Mouse (Mus musculus) forelimb bud, embryonic 11.5 days (tissue): ENCODE results near the gene Ephx3.
"Not testable (repeated sequence)": the region's sequence is repeated elsewhere in the genome, so short reads cannot be mapped to it uniquely, and the experiment has no call there.

Experiments used
- DNase-seq: peaks from one replicate; pipeline ENCODE4 v3.0.0-alpha.2; 2012; ENCODE audit warnings: low read depth, low spot score

The Ephx3 gene

DNA sequence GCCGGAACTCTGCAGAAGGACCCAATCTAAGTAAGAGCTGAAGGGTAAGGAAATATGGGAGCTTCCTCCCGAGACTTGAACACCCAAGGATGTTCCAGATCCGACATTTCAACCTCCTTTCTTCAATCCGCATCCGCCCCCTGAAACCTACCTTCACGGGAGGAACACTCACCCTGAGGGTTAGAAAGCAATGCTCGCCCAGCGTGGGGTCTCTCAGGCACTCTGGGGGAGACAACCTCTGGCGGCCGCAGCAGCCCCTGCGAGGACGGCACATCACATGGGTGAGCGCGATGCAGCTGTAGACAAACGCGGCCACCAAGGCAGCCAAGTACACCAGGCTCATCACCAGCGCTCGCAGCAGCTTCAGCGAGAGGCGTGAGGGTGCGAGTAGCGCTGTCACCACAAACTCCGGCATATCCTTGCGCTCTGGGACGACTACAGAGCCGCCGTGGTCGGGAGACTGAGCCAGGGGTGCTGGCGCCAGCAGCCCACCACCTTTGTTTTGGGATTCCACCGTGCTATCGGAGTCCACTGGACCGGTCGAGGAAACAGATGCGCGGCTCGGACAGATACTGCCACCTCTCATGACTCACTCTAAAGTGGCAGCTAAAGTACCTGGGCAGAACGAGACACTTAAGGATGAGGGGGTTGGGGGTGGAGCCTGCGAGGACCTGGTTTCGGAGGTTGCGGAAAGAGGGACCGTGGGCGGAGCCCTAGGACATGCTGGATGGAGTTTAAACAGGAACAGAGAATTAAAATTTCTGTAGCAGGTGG is at the start of gene Ephx3:
Gene Ephx3, minus strand, starts transcription at position 687 of the 774 bp plus-strand sequence.
- DNase-seq: no peak

DNA sequence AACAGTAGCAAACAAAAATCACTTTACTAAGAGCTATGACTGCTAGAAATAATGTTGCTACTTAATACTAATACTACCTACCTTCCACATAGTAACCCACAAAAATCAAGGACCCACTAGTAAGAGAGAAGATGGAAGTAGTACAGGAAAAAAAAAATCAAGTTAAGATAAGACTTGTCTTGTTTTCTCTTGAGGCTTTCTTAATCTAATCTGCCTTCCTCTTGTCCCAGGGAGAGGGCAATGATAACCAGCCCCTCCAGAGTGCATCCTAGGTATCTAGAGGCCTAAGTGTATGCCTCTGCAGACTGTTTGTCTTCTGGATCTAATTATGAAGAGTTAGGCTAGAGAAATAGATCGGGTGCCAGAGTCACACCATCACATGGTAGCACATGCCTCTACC is 49.2 kb upstream of the Ephx3 start:
- no peak for DNase-seq

DNA sequence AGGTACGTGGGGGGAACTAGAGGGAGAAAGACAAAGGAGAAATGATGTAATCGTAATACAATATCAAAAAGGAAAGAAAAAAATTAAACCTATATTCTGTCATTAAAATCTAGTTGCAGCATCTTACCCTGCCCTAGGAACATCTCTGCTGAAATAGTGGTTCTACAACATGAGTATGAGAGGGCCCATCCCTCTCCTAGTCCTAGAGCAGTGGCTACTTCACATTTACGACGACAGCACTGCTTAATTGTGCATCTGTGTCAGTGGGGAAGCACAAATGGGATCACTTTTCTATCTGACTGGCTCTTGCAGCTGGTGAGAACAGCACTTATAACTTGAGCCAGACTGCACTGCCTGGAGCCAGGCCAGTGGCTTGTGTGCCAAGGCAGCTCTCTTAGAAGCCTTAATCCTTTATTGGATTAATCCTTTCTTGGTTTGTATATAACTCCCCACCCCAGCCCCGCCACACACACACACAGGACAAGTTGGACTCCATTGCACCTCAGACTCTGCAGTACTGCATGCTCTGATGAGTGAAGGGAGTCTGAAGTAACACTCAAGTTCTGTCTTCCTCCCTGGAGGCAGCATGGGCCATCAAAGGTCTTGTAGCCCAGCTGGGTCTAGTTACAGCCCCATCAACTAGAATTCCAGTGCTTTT is 46.3 kb upstream of the Ephx3 start:
- peak; percentile 20 for DNase-seq

DNA sequence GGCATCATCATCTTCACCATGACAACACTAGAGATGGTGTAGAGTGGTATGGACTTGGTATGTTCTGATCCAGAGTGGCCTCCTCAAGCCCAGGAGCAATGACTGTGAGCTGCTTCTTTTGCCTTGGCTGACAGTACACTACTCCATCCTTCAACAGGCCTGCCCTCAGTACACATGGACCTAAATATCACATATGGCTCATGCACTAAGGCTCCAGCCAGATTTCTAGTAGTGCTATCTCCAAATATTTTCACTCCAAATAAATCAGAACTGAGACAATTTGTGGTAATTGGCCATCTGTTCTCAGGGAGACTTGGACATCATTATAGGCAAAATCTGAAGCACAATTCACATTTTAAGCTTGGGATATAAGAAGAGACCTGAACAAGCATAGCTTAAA is 43.8 kb upstream of the Ephx3 start:
- no peak for DNase-seq

DNA sequence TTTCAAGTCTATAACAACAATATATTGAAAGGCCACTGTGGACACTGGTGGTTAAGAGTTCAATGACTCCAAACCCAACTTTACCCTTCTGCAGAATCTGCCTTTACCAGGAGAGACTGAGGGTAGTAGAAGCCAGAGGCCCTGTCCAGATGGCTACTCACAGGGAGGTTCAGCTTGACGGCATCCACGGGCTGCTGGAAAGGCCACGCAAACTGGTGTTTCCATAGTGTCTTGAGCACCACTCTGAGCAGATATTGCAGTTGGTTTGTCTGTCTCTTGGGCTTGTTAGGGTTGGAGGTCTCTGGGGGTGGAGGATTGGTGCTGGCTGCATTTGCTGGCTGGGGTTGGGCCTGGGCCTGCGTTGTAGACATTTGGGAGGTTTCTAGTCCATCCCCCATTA is 39.9 kb upstream of the Ephx3 start:
- no peak for DNase-seq

DNA sequence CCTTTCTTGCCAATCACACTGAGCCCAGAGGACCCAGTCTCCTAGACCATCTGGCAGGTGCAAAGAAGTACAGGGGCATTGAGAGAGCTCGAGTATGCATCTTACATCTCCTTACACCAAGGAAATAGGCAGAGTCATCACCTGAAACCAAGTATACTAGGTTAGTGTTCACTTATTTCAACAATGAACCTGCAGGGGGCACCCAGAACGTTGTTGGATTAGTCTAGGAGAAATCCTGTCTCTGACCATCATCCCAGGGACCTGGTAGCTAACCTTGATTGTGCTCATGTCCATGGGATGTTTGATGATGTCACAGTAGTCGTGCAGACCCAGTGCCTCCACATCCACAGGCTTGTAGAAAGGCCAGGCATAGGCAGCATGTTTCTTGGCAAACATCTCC is 31.5 kb upstream of the Ephx3 start:
- no peak for DNase-seq

DNA sequence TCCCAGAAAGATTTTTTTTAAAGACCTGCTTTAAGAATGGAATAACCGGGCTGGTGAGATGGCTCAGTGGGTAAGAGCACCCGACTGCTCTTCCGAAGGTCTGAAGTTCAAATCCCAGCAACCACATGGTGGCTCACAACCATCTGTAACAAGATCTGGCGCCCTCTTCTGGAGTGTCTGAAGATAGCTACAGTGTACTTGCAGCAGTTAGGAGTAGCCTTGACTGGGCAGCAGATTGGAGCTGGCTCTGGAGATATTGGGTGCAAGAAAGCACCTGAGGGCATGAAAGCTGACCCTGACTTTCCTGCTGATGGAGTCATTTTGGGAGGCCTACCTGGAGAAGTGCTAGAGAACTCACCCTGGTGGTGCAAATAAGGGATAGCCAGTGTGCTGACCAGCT is 26.2 kb upstream of the Ephx3 start:
- not testable (repeated sequence) for DNase-seq

DNA sequence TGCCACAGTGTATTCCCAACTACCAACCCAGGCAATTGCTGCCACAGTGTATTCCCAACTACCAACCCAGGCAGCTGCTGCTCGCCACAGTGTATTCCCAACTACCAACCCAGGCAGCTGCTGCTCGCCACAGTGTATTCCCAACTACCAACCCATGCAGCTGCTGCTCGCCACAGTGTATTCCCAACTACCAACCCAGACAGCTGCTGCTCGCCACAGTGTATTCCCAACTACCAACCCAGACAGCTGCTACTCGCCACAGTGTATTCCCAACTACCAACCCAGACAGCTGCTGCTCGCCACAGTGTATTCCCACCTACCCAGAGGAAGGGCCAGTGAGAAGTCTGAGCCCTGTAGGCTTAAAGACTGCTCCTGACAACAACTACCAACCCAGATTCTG is 22.2 kb upstream of the Ephx3 start:
- not testable (repeated sequence) for DNase-seq

DNA sequence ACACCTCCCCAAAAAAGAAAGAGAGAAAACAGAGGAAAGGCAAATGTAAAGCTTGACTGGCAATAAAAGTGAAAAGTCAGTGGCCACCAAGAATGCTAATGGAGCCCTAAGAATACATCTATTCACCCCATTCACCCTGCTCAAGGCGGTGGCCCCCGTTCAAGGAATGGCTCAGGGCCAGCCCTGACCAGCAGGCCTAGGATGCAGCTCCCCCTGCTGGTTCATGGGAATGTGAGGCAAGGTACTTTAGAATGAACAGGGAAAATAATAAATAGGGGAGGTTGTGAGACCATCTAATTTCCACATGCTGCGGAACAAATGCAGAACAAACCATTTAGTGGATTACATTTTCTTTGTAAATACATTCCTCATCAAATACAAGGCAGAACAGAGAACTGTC is 20.4 kb upstream of the Ephx3 start:
- DNase-seq: peak; percentile 45

DNA sequence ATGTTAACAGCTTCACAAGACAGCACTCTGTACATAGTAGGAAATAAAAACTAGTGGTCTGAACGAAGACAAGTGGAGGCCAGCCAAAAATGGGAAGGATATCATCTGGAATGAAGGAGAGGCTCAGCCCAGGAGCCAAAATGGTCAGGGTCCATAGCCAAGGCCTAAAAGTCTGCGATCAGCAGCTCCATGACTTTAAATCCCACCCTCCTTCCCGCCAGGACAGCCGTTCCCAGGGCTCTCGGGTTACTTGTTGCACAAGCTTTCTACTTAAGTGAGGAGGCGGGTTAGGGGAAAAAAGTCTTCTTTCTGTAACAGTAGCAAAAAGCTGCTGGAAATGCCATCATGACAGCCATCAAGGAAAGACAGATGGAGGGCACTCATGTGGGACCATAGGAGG is 19.8 kb upstream of the Ephx3 start:
- DNase-seq: no peak

DNA sequence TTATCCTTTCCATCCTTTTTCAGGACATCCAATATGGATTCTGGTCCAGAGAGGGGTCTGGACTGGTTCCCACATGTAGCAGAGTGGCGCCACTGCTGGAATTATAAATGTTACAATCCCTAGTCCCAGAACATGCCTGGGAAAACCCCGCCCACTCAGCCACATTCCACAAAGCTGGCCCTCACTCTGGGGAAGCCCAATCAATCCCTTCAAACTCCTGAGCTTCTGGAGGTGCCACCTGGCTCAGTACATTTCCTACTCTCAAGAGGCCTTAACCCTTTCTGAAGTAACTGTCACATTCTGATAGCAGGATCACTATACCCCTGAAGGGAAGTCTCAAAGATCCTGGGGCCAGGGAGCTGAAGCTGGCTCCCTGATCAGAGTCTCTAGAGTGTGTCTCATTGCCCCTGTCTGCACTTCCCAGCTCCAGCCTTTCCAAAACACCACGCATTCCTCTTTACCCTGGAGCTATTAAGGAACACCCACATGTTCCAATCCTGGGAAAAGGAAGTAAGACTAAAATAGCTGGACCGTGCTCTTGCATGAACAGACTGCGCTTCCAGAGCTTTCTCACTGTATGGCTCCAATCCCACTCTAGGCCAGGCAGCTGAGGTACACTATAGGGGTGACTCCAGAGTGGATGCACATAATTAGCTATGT is 18.4 kb upstream of the Ephx3 start:
- DNase-seq: no peak

DNA sequence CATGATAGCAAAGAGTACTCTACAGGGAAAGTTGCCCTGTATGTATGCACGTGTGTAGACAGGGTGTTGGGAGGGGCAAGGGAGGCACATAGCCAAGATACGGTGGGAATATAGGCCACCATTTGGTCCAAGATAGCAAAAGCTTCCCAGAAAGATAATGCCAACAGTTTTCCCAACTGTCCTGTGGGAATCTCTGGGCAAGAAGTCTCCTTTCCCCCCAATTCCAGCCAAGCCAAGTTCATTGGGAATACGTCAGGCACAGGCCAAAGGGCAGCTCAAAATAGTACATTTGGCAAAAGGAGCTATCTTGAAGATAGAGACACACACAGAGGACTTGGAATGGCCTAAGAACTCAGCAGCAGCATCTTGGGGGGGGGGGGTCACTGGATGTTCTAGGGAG is 16.0 kb upstream of the Ephx3 start:
- DNase-seq: no peak

DNA sequence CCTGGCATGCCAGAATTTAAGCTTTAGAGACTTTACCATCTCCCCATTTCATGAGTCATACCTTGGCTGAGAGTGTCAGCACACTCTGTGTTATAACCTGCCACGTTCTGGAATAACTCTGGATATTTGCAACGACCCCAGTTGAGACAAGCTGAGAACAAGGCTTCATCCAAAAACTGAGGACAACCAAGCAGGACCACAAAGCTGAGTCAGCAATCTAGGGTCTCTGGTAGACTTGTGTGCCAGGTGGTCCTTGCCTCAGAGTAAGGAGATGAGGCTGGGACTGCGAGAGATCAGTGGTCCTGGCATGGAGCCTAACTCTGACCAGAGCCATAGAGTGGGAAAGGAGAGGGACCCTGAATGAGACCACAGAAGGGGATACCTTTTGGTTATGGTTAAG is 13.6 kb upstream of the Ephx3 start:
- DNase-seq: no peak

DNA sequence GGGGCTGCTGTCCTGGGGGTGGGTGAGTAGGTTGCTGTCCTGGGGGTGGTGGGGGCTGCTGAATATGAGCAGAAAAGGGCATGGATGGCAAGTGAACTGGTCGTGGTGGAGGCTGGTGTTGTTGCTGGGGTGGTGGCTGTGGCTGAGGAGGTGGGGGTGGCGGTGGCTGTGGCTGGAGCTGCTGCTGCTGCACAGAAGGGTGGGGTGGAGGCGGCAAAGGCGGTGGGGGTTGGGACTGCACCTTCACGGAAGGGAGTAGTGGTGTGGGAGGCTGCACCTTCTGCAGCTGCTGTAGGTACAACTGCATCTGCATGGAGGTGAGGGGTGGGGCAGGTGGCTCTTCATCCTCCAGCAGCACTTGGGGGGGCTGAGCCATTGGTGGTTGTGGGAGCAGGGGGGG is 11.7 kb upstream of the Ephx3 start:
- DNase-seq: no peak

DNA sequence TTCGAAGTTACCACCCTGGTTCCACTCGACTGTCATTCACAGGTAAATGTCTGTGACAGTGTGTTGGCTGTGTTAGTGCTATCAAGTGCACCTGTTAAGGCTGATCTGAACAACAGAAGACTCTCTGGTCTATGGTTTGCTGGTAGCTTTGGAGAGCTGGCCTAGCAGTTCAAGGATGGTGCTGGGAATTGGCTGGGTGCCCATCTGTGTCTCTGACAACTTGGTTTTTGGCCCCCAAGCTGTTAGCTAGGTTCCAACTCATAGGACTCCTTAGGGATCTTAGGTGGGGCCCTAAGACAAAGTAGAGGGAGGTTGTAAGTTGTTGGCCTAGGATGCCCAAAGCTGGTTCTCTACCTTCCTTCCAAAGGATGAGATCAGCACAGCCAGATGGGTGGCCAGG is 10.4 kb upstream of the Ephx3 start:
- DNase-seq: no peak

DNA sequence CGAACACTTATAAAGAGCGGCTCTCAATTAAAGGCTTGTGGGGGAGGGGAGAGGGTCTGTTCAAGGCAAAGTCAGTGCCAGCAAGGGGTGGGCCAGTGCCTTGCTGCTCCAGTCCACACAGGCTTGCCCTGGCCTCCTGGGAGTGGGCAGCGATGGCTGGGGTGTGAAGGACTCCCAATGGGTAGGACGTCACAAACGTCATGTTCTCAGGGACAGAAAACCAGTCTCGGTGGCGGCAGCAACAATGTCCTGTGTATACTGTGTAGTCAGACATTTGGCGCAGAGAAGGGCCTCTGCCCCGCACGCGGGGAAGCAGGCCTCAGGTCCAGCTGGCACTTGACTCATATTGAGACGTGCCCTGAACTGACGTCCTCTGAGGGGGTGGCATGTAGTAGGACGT is 7.8 kb upstream of the Ephx3 start:
- DNase-seq: no peak

DNA sequence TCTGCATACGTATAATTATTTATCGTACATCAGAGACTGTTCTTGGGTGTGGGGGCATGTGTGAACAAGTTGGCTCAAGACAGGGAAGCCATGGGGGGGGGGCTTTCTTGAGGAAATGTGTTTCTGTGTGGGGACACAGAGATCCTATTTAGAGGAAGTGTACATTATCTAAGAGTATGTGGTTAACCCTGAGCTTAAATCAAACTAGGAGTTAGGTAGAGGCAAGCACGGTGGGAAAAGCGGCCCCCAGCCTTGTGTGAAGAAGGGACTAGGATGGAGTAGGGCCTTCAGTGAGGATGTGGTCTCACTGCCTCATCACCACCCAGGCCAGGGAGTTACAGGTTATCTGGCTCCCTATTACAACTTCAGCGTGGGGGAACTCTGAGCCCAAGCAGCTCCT is 6.4 kb upstream of the Ephx3 start:
- no peak for DNase-seq

DNA sequence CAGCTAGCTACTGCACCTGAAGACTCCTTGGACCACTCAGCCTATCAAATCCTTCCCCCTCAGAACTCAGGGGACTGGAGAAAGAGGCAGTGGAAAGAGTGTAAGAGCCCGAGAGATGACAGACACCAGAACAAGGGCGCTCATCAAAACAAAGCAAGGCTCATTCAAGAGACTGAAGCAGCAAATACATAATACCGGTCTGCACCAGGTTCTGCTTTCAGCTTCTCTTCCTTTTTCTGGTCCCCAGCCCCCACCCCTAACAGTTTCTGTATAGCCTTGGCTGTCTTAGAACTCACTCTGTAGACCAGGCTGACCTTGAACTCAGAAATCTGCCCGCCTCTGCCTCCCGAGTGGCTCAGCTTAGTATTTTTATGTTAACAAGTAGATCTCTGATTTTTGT is 3.7 kb upstream of the Ephx3 start:
- DNase-seq: no peak

DNA sequence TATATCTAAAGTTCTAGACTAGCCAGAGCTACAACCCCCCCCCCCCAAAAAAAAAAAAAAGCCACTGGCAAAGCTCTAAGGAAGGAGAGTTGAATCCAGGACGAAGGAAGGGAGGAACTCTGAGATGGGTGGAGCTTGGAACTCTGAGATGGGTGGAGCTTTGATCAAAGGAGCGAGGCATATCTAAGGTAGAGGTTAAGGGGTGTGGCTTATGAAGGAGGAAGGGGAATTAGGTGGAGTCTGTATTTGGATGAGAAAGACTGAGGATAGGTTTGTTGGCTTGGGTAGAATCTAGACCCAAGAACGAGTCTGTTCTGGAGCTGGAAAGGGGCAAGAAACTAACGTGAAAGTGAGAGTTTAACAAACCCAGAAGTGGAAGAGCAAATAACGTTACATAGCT is 501 bp upstream of the Ephx3 start:
- no peak for DNase-seq

DNA sequence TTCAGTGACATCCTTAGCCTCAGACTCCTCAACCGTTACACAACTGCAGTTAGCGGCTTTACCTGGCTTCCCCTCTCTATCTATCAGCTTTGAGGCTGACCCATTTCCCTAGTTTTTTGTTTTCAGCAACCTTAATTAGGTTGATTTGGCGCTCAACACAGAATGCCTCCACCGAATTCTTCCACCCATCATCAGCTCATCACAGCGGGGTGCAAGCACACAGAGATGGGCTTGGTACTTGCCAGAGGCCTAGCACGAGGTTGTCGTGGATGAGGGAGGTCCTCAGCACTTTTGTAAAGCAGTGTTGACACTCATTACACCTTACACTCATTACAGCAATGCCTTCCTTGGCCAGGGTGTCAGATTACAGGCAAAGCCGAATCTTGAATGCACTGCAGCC is 6.3 kb downstream of the Ephx3 start:
- no peak for DNase-seq

DNA sequence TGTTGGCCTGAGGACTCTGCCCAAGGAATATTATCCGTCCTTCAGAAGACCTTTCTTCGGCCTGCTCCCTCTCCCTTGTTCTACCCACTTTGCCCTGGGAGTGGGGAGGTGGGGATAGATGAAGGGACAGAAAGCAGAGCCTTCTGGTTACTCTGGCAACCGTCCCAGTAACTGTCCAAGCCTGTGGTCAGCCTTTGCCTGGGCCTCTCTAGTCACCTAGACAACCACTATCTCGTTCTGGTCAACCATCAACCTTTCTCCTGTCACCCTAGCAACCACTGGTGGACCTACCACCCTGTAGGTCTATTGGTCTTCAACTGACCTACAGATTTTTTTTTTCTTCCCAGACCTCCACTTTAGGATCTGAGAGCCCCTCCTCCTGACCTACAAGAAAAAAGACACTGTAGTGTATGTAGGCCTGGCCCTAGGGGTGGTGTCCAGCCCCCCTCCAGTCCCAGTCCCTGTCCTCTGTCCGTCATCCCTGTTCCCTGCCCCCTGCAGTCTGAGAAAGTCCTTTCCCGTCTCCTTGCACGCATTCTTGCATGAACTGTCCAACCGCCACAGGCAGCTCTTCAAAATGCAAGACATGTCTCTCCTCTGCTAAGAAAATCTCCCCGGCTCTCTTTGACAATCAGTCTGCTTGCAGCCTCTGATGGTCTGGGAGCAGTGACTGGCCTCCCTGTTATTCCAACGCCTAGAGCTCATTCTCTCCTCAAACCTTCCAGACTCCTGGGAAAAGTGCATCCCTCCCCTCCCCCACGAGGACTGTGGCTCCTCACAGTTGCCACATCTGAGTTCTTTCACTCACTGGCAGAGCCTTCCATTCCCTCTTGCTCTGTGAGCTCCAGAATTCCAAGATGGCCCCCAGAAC is 9.5 kb downstream of the Ephx3 start:
- no peak for DNase-seq

DNA sequence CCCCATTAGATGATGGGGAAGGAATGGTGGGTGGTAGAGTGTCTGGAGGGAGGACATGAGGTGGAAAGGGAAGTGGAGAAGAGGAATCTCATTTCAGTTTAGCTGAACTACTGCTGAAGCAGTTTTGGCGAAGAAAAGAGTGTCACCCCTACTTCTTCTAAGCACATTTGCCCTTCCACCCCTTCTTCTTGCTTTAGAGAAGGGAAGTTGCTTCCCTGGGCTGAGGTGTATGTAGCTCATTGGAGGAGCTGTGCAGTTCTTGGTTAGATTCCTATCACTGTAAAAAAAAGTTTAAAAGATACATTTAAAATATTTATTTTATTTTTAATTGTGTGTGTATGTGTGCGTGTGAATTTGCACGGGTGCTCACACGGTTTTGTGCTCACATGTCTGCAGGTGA is 12.4 kb downstream of the Ephx3 start:
- no peak for DNase-seq
